Mouse (Mus musculus) kidney, adult 2 months (tissue): ENCODE data around the gene Srp9.

ENCODE experiments used
- CTCF ChIP-seq: fragments of 200-500 bp; conservative IDR thresholded peaks from 2 replicates; pipeline ENCODE4 v1.5.1; 2011; ENCODE audit warnings: low read depth, mild to moderate bottlenecking, control low read depth, low read length, moderate library complexity, mixed read lengths; ENCODE audit not compliant: insufficient read depth, insufficient read length
- POLR2A ChIP-seq: fragments of 200-500 bp; IDR thresholded peaks from one replicate; pipeline ENCODE4 v1.6.1; 2011; ENCODE audit warnings: low read depth, low read length, control low read depth

GRCm38 (mm10) chr1:182140370-182140769, 15.8 kb downstream of the Srp9 start:
- TF ChIP-seq POLR2A (no peak), CTCF (peak; percentile 90)
